25 mouse cellular contexts compared by ENCODE assay signal in genomic region chr3:12241026-12241425, GRCm38 (mm10).
"Had no signal": no experiment of that assay in that cellular context is flagged by ENCODE, and none has a peak within 500 bp of the region (broad histone marks: within the 10 kb centered on the region; RNA-seq: fewer than 3 reads in every experiment).

No protein-coding gene starts in this region.

- H3K4me3 ChIP-seq: embryonic facial prominence, embryonic 10.5 days; embryonic facial prominence, embryonic 12.5 days; embryonic facial prominence, embryonic 13.5 days; embryonic facial prominence, embryonic 15.5 days; erythroblast, embryonic 14.5 days; forebrain, embryonic 10.5 days; forebrain, embryonic 12.5 days; forebrain, embryonic 13.5 days; forebrain, embryonic 15.5 days; gastrocnemius, adult 2 months; heart, adult 2 months; heart, embryonic 10.5 days had no signal

- H3K9me3 ChIP-seq: embryonic facial prominence, embryonic 10.5 days; embryonic facial prominence, embryonic 12.5 days; embryonic facial prominence, embryonic 13.5 days; embryonic facial prominence, embryonic 15.5 days; forebrain, embryonic 10.5 days; forebrain, embryonic 12.5 days; forebrain, embryonic 13.5 days; forebrain, embryonic 15.5 days; heart, embryonic 10.5 days had no signal

- H3K4me1 ChIP-seq: embryonic facial prominence, embryonic 10.5 days; embryonic facial prominence, embryonic 12.5 days; embryonic facial prominence, embryonic 13.5 days; embryonic facial prominence, embryonic 15.5 days; forebrain, embryonic 10.5 days; forebrain, embryonic 12.5 days; forebrain, embryonic 13.5 days; forebrain, embryonic 15.5 days; heart, embryonic 10.5 days had no signal

- H3K27me3 ChIP-seq: embryonic facial prominence, embryonic 12.5 days; embryonic facial prominence, embryonic 13.5 days; embryonic facial prominence, embryonic 15.5 days; forebrain, embryonic 12.5 days; forebrain, embryonic 13.5 days; forebrain, embryonic 15.5 days had no signal

- DNase-seq: cerebellum, adult 9-10 months; cerebellum, adult 9-11 months; cerebellum, postnatal 10 days; cerebellum, postnatal 14 days; cerebellum, postnatal 25 days; cerebellum, postnatal 36 days; embryo, embryonic 11 days; forebrain, postnatal 0 days; gastrocnemius, adult 2 months; gastrocnemius, postnatal 10 days; gastrocnemius, postnatal 25 days; gastrocnemius, postnatal 36 days; heart, adult 11 months; heart, adult 18-20 months; heart, adult 2 months had no signal

- H3K9ac ChIP-seq: embryonic facial prominence, embryonic 12.5 days; embryonic facial prominence, embryonic 13.5 days; embryonic facial prominence, embryonic 15.5 days; forebrain, embryonic 12.5 days; forebrain, embryonic 13.5 days; forebrain, embryonic 15.5 days; forebrain, postnatal 0 days had no signal

- H3K27ac ChIP-seq: embryonic facial prominence, embryonic 10.5 days; embryonic facial prominence, embryonic 12.5 days; embryonic facial prominence, embryonic 13.5 days; embryonic facial prominence, embryonic 15.5 days; forebrain, embryonic 10.5 days; forebrain, embryonic 12.5 days; forebrain, embryonic 13.5 days; forebrain, embryonic 15.5 days; gastrocnemius, adult 2 months; heart, adult 2 months; heart, embryonic 10.5 days had no signal

- H3K36me3 ChIP-seq: embryonic facial prominence, embryonic 10.5 days; embryonic facial prominence, embryonic 12.5 days; embryonic facial prominence, embryonic 13.5 days; embryonic facial prominence, embryonic 15.5 days; forebrain, embryonic 10.5 days; forebrain, embryonic 12.5 days; forebrain, embryonic 15.5 days; heart, embryonic 10.5 days had no signal
